Mouse (Mus musculus) limb, embryonic 13.5 days (tissue): Measurements from ENCODE around the gene Ostc. TPM values are rescaled to one million over a fixed set of nuclear protein-coding genes. Genes with fewer than 3 reads are reported as not detected.
A peak's percentile ranks its signal among the peaks of the same experiment; 100 is the strongest.

Experiments
- ATAC-seq: fragments of 200-750 bp; cut with Nextera tagmentation; 2 replicates; pipeline ENCODE4 v1.8.0; 2017; ENCODE audit warnings: low read depth, moderate number of reproducible peaks, moderate TSS enrichment; ENCODE audit not compliant: low FRiP score
- H3K27ac ChIP-seq: fragments of 300-500 bp; sonication (generic); 2 replicates; pipeline ENCODE4 v1.5.1; 2015; ENCODE audit warnings: inconsistent platforms, mild to moderate bottlenecking, moderate library complexity
- H3K27me3 ChIP-seq: fragments of 300-500 bp; sonication (generic); 2 replicates; pipeline ENCODE4 v1.6.1; 2015; ENCODE audit warnings: mild to moderate bottlenecking, inconsistent platforms
- H3K36me3 ChIP-seq: fragments of 300-500 bp; sonication (generic); 2 replicates; pipeline ENCODE4 v1.6.1; 2015; ENCODE audit warnings: inconsistent platforms, mild to moderate bottlenecking, moderate library complexity
- H3K4me1 ChIP-seq: fragments of 300-500 bp; sonication (generic); 2 replicates; pipeline ENCODE4 v1.6.1; 2015; ENCODE audit warnings: inconsistent platforms
- H3K4me2 ChIP-seq: fragments of 300-500 bp; sonication (generic); replicated peaks from 2 replicates; pipeline ENCODE4 v1.6.1; 2015; ENCODE audit warnings: inconsistent platforms, mild to moderate bottlenecking, moderate library complexity
- H3K4me3 ChIP-seq: fragments of 300-500 bp; sonication (generic); 2 replicates; pipeline ENCODE4 v1.5.1; 2015; ENCODE audit warnings: moderate library complexity, mild to moderate bottlenecking, inconsistent platforms
- H3K9ac ChIP-seq: fragments of 300-500 bp; sonication (generic); 2 replicates; pipeline ENCODE4 v1.6.1; 2015; ENCODE audit warnings: mild to moderate bottlenecking, inconsistent platforms
- H3K9me3 ChIP-seq: fragments of 300-500 bp; sonication (generic); 2 replicates; pipeline ENCODE4 v1.6.1; 2016; ENCODE audit warnings: inconsistent platforms
- WGBS: fragments of 180-500 bp; shearing (Covaris S2); methylation state at CpG from one replicate; pipeline ENCODE4 v1.1.7; 2015; 5-methylcytosine and 5-hydroxymethylcytosine counted together
- polyA plus RNA-seq: library from polyadenylated mRNA; unstranded; fragments of >200 nt; fragmentation: Nextera tagmentation; extraction: Ambion mirVana; gene quantifications from 2 replicates; pipeline ENCODE4 v1.2.1, GENCODE M21; 2015

Gene Ostc
- polyA plus RNA-seq, 1 experiment from 2014 or later, result 480 TPM

GRCm38 (mm10) chr3:130727036-130727435 lies 17.8 kb upstream of the Ostc start:
- Histone ChIP-seq H3K27ac (no peak overlapping the region), H3K9ac (no peak overlapping the region), H3K4me2 (no peak overlapping the region), H3K9me3 (no peaks in the 10 kb centered on the region), H3K4me1 (peaks cover 24% of the 10 kb centered on the region), H3K4me3 (no peak overlapping the region), H3K36me3 (peaks cover 38% of the 10 kb centered on the region), H3K27me3 (no peaks in the 10 kb centered on the region)
- 88% methylated on average over 1 of the region's 1 CpGs for WGBS
- ATAC-seq, result no peak

GRCm38 (mm10) chr3:130725718-130726117 lies 16.5 kb upstream of the Ostc start:
- no peaks in the 10 kb centered on the region for H3K27me3 ChIP-seq
- no peak overlapping the region for H3K27ac ChIP-seq
- no peak overlapping the region for H3K4me2 ChIP-seq
- H3K4me3 ChIP-seq, result no peak overlapping the region
- peaks cover 38% of the 10 kb centered on the region for H3K36me3 ChIP-seq
- no peak overlapping the region for H3K9ac ChIP-seq
- peaks cover 20% of the 10 kb centered on the region for H3K4me1 ChIP-seq
- ATAC-seq, result no peak
- H3K9me3 ChIP-seq, result no peaks in the 10 kb centered on the region
- WGBS, result 60% methylated on average over 2 of the region's 2 CpGs

GRCm38 (mm10) chr3:130722733-130723478 lies 13.7 kb upstream of the Ostc start:
- H3K36me3 ChIP-seq, result peaks cover 26% of the 10 kb centered on the region
- WGBS, result 77% methylated on average over 11 of the region's 11 CpGs
- H3K9ac ChIP-seq, result no peak overlapping the region
- no peak for ATAC-seq
- no peaks in the 10 kb centered on the region for H3K27me3 ChIP-seq
- H3K4me3 ChIP-seq, result no peak overlapping the region
- H3K27ac ChIP-seq, result no peak overlapping the region
- peaks cover 4% of the 10 kb centered on the region for H3K4me1 ChIP-seq
- H3K4me2 ChIP-seq, result no peak overlapping the region
- no peaks in the 10 kb centered on the region for H3K9me3 ChIP-seq

DNA sequence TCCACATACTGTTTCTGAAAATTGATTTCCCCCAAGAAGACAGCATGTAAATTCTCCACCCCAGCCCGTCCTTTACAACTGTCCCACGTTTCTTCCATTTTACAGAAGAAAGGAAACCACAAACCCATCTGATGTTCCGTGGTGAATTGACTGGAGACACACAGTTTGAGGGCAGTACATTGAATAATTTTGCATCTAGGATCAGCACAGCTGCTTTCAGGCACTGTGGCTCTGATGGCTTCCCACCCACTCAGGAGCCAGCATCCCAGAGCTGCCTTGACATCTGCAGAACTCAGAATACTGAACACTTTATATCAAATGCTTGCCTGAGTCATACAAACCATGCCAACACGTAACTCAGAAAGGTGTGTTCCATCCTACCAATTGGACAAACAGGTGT lies 11.0 kb upstream of the Ostc start:
- ATAC-seq, result no peak
- no peaks in the 10 kb centered on the region for H3K4me1 ChIP-seq

DNA sequence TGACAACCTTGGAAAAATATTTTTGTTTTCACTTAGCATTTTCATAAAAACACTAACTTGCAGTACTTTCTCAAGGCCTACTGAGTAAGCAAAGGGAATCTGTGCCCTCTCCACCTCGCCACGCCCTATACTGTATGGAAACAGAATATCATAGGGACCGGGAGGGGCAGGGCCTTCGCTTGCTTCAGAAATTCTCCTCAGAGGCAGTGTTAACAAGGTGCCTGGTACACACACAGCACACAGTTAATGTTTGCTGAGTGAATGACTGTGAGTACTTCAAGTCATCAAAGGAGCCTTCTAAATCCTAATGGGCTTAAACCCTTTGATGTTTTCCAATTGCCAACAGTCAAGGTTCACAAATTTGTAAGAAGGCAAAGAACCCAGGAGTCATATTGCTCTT lies 9.6 kb upstream of the Ostc start:
- Histone ChIP-seq H3K9me3 (no peaks in the 10 kb centered on the region), H3K27me3 (no peaks in the 10 kb centered on the region), H3K4me3 (no peak overlapping the region), H3K4me2 (no peak overlapping the region), H3K36me3 (no peaks in the 10 kb centered on the region), H3K4me1 (no peaks in the 10 kb centered on the region), H3K27ac (no peak overlapping the region), H3K9ac (no peak overlapping the region)
- WGBS, result 71% methylated on average over 4 of the region's 4 CpGs
- no peak for ATAC-seq

More for the DNA sequence above, 11.0 kb upstream of the Ostc start:
- Histone ChIP-seq H3K4me3 (no peak overlapping the region), H3K36me3 (no peaks in the 10 kb centered on the region), H3K9me3 (no peaks in the 10 kb centered on the region), H3K4me2 (no peak overlapping the region), H3K27me3 (no peaks in the 10 kb centered on the region), H3K27ac (no peak overlapping the region), H3K9ac (0 out of 2 replicates have a peak overlapping the region, but pooled peaks have one; percentile 13)
- 81% methylated on average over 4 of the region's 4 CpGs for WGBS

DNA sequence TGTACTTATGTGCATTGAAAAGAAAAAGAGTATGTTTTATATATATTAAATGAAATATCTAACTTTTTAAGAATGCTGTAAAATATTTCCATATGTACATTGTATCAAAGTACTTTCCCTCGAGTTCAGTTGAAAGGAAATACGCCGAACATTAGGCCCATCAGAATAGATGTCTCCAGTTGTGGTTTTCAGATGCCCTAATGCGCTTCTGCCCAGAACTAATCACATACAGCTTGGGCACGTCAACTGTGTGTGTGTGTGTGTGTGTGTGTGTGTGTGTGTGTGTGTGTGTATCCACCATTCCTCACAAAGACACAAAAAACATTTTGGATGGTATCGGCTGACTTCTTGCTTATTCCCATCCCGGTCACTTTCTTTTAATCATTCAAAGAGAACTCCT lies 7.3 kb upstream of the Ostc start:
- Histone ChIP-seq H3K36me3 (no peaks in the 10 kb centered on the region), H3K4me1 (no peaks in the 10 kb centered on the region), H3K9ac (no peak overlapping the region), H3K4me2 (no peak overlapping the region), H3K27ac (0 out of 2 replicates have a peak overlapping the region, but pooled peaks have one; percentile 55), H3K27me3 (no peaks in the 10 kb centered on the region), H3K4me3 (no peak overlapping the region), H3K9me3 (no peaks in the 10 kb centered on the region)
- no peak for ATAC-seq
- WGBS, result 71% methylated on average over 7 of the region's 7 CpGs

DNA sequence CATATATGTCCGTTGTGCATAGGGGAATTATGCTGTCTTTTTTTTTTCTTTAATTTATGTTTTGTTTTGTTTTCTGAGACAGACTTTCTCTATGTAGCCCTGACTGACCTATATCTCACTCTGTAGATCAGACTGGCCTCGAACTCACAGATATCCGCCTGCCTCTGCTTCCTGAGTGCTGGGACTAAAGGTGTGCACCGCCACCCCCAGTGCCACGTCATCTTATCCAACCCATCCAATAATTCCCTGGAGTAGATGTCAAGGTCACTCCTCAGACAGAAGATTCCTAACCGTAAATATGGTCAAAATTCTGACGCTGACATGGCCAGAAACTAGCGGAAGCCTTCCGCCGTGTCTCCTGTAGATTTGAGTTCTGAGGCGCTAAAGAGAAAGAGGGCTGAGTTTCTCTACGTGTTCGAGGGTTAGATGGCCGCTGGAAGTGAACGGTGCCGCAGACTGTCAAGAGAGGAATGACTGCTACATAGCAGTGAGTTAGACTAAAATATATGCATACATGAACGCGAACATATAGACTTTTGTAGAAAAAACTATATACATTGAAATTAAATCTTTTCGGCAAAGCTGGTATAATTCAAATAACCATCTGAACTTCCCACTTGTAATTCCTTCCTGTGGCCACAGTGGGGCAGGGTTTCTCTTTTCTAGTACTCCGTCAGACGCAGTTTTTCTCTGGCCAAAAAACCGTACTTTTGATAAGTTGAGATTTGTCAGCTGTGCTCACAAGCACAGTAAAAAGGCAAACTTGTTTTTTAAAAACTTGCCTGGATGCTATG lies 5.7 kb upstream of the Ostc start:
- peaks cover 3% of the 10 kb centered on the region; the same call in 1 of the 2 replicates for H3K4me1 ChIP-seq
- no peaks in the 10 kb centered on the region for H3K27me3 ChIP-seq
- peak overlapping the region; percentile 58 for H3K4me2 ChIP-seq
- H3K9me3 ChIP-seq, result no peaks in the 10 kb centered on the region
- peak overlapping the region; percentile 40 for H3K4me3 ChIP-seq
- no peaks in the 10 kb centered on the region for H3K36me3 ChIP-seq
- H3K9ac ChIP-seq, result peak overlapping the region; percentile 36; the same call in 1 of the 2 replicates
- no peak overlapping the region for H3K27ac ChIP-seq
- no peak for ATAC-seq
- WGBS, result 17% methylated on average over 22 of the region's 22 CpGs

DNA sequence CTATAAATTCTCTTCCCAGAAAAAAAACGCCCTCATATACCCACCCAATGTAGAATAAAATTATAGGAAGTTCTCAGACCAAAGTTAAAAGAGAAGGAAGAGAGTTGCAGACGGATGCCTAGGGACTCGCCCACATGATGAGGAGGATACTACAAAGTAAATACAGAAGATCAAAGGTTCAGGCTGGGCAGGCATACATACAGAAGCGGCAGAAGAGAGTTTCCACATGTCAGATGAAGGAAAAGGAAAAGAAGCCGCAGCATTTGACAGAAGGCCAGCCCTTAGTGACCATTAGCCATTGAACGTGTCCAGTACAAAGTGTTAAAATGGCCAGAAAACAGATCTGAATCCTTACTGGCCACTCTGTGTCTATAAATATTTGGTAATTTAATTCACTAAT lies 3.6 kb upstream of the Ostc start:
- H3K9ac ChIP-seq, result no peak overlapping the region
- H3K4me3 ChIP-seq, result no peak overlapping the region
- H3K4me1 ChIP-seq, result peaks cover 12% of the 10 kb centered on the region
- H3K36me3 ChIP-seq, result no peaks in the 10 kb centered on the region
- WGBS, result 42% methylated on average over 6 of the region's 6 CpGs
- H3K4me2 ChIP-seq, result no peak overlapping the region
- H3K9me3 ChIP-seq, result no peaks in the 10 kb centered on the region
- H3K27ac ChIP-seq, result no peak overlapping the region
- H3K27me3 ChIP-seq, result no peaks in the 10 kb centered on the region
- no peak for ATAC-seq

DNA sequence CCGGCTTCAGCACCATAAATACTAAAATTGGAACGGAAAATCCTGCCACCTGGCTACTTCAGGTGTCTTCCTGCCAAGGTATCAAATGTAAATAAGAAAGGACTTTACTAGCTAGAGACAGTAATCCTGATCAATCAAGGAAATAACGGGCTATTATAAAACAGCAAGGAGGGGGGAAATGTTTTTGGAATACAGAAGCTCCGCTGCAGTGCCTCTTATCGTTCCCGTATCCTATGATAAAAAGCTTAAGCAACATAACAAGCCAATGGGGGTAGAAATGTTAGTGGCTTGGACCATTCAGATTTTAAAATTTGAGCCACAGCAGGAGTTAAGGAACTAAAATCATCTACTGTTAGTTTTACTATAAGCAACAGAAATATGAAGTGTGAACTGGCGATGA lies 859 bp upstream of the Ostc start:
- no peaks in the 10 kb centered on the region for H3K9me3 ChIP-seq
- H3K36me3 ChIP-seq, result peaks cover under 1% of the 10 kb centered on the region; the same call in 1 of the 2 replicates
- no peak overlapping the region for H3K27ac ChIP-seq
- peak overlapping the region; percentile 79 for H3K4me3 ChIP-seq
- H3K27me3 ChIP-seq, result no peaks in the 10 kb centered on the region
- WGBS, result 50% methylated on average over 7 of the region's 7 CpGs
- peak overlapping the region; percentile 76 for H3K4me2 ChIP-seq
- ATAC-seq, result no peak
- H3K9ac ChIP-seq, result no peak overlapping the region
- H3K4me1 ChIP-seq, result peaks cover 22% of the 10 kb centered on the region

GRCm38 (mm10) chr3:130708529-130708928 lies 715 bp downstream of the Ostc start:
- WGBS, result 0% methylated on average over 5 of the region's 5 CpGs

DNA sequence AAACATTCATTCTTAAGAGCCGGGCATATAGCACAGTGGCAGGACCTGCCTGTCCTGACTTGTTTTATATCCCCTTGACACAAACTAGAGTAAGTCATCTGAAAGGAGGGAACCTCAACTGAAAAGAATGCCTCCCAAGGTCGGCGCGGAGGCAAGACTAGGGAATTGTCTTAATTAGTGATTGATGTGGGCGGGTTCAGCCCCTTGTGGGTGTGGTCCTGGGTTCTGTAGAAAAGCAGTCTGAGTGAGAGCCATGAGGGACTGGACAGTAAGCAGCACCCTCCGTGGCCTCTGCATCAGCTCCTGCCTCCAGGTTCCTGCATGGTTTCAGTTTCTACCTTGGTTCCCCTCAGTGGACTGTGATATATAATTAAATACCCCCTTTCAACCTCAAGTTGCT lies 7.0 kb downstream of the Ostc start:
- WGBS, result 73% methylated on average over 6 of the region's 6 CpGs
- Histone ChIP-seq H3K36me3 (peaks cover 68% of the 10 kb centered on the region), H3K27ac (no peak overlapping the region)

More at GRCm38 (mm10) chr3:130708529-130708928, 715 bp downstream of the Ostc start:
- ATAC-seq, result no peak
- peaks cover 11% of the 10 kb centered on the region for H3K36me3 ChIP-seq
- peak overlapping the region; percentile 79 for H3K4me3 ChIP-seq
- no peaks in the 10 kb centered on the region for H3K9me3 ChIP-seq
- no peaks in the 10 kb centered on the region for H3K27me3 ChIP-seq
- peak overlapping the region; percentile 76 for H3K4me2 ChIP-seq
- H3K9ac ChIP-seq, result peak overlapping the region; percentile 89
- peak overlapping the region; percentile 80 for H3K27ac ChIP-seq
- peaks cover 22% of the 10 kb centered on the region for H3K4me1 ChIP-seq

GRCm38 (mm10) chr3:130697622-130698021 lies 11.6 kb downstream of the Ostc start:
- Histone ChIP-seq H3K36me3 (peaks cover 79% of the 10 kb centered on the region), H3K9me3 (no peaks in the 10 kb centered on the region), H3K4me1 (no peaks in the 10 kb centered on the region), H3K4me3 (no peak overlapping the region), H3K4me2 (no peak overlapping the region), H3K27me3 (no peaks in the 10 kb centered on the region), H3K9ac (no peak overlapping the region), H3K27ac (no peak overlapping the region)
- 78% methylated on average over 4 of the region's 4 CpGs for WGBS
- no peak for ATAC-seq

More for the DNA sequence above, 7.0 kb downstream of the Ostc start:
- Histone ChIP-seq H3K4me1 (peaks cover 4% of the 10 kb centered on the region), H3K4me2 (no peak overlapping the region), H3K27me3 (no peaks in the 10 kb centered on the region), H3K9me3 (no peaks in the 10 kb centered on the region), H3K4me3 (no peak overlapping the region), H3K9ac (no peak overlapping the region)
- ATAC-seq, result no peak
